Mouse (Mus musculus): ENCODE measurements at regions not wholly inside any gene's neighbourhood (a gene's known extent, or its start where the extent isn't known, plus 50 kb on each side); places are given as distances from the start of the nearest gene placed in this dataset.
A peak's percentile ranks its signal among the peaks of the same experiment; 100 is the strongest.
"Not testable (repeated sequence)": the region's sequence is repeated elsewhere in the genome, so short reads cannot be mapped to it uniquely, and the experiment has no call there.

- no peak for DNase-seq (ENCODE audit: low spot score)
These were observed 125.3 kb downstream of the Gipc2 start for GRCm38 (mm10) chr3:152040751-152041150.

GRCm38 (mm10) chr3:152036819-152037218 is 129.2 kb downstream of the Gipc2 start:
- DNase-seq (ENCODE audit: low spot score): not testable (repeated sequence)

GRCm38 (mm10) chr3:152035416-152035815 is 130.6 kb downstream of the Gipc2 start:
- DNase-seq (ENCODE audit: low spot score): no peak

- DNase-seq (ENCODE audit: low spot score): no peak
These were observed 131.3 kb downstream of the Gipc2 start for GRCm38 (mm10) chr3:152034686-152035085.

- no peak for DNase-seq (ENCODE audit: low spot score)
These were observed 131.8 kb downstream of the Gipc2 start for GRCm38 (mm10) chr3:152034221-152034620.

GRCm38 (mm10) chr3:152032663-152033318 is 133.2 kb downstream of the Gipc2 start:
- DNase-seq (ENCODE audit: low spot score): no peak

GRCm38 (mm10) chr3:152028695-152029094 is 137.3 kb downstream of the Gipc2 start:
- no peak for DNase-seq (ENCODE audit: low spot score)

- no peak for DNase-seq (ENCODE audit: low spot score)
These were observed 140.0 kb downstream of the Gipc2 start for GRCm38 (mm10) chr3:152026034-152026433.

- DNase-seq (ENCODE audit: low spot score): no peak
These were observed 140.9 kb downstream of the Gipc2 start for GRCm38 (mm10) chr3:152025122-152025521.

- DNase-seq (ENCODE audit: low spot score): no peak
These were observed 159.3 kb downstream of the Gipc2 start for GRCm38 (mm10) chr3:152006747-152007146.

- DNase-seq (ENCODE audit: low spot score): no peak
These were observed 160.5 kb downstream of the Gipc2 start for GRCm38 (mm10) chr3:152005366-152006025.

GRCm38 (mm10) chr3:152004411-152004955 is 161.5 kb downstream of the Gipc2 start:
- no peak for DNase-seq (ENCODE audit: low spot score)

- DNase-seq (ENCODE audit: low spot score): no peak
These were observed 160.2 kb upstream of the Ptgfr start for GRCm38 (mm10) chr3:151997534-151998107.

- no peak for DNase-seq (ENCODE audit: low spot score)
These were observed 159.7 kb upstream of the Ptgfr start for GRCm38 (mm10) chr3:151997111-151997510.

- DNase-seq (ENCODE audit: low spot score): peak; percentile 15
These were observed 150.8 kb upstream of the Ptgfr start for GRCm38 (mm10) chr3:151988221-151988620.

GRCm38 (mm10) chr3:151978136-151978535 is 140.7 kb upstream of the Ptgfr start:
- no peak for DNase-seq (ENCODE audit: low spot score)

GRCm38 (mm10) chr3:151977651-151978050 is 140.2 kb upstream of the Ptgfr start:
- DNase-seq (ENCODE audit: low spot score): no peak

- no peak for DNase-seq (ENCODE audit: low spot score)
These were observed 112.4 kb upstream of the Ptgfr start for GRCm38 (mm10) chr3:151949865-151950264.

- DNase-seq (ENCODE audit: low spot score): no peak
These were observed 110.7 kb upstream of the Ptgfr start for GRCm38 (mm10) chr3:151948015-151948645.

- no peak for DNase-seq (ENCODE audit: low spot score)
These were observed 108.5 kb upstream of the Ptgfr start for GRCm38 (mm10) chr3:151945916-151946315.

GRCm38 (mm10) chr3:151943542-151943941 is 106.1 kb upstream of the Ptgfr start:
- peak; percentile 34 for DNase-seq (ENCODE audit: low spot score)

- no peak for DNase-seq (ENCODE audit: low spot score)
These were observed 101.1 kb upstream of the Ptgfr start for GRCm38 (mm10) chr3:151938472-151939029.
